Mouse (Mus musculus): ENCODE data around the gene Ocrl.

The Ocrl gene

GRCm38 (mm10) chrX:47985000-47985619 is 72.9 kb downstream of the Ocrl start:
- peak in 1 of 2 experiments; percentile 54 for DNase-seq

- no peak for DNase-seq
Observed at GRCm38 (mm10) chrX:47988024-47988423, 75.8 kb downstream of the Ocrl start.

GRCm38 (mm10) chrX:47992606-47993005 is 80.4 kb downstream of the Ocrl start:
- peak; percentile 57 to 73 for DNase-seq

GRCm38 (mm10) chrX:47998412-47998811 is 86.2 kb downstream of the Ocrl start:
- peak in 1 of 2 experiments; percentile 15 for DNase-seq

GRCm38 (mm10) chrX:48001151-48001550 is 89.0 kb downstream of the Ocrl start:
- DNase-seq: peak in 1 of 2 experiments; percentile 9

- DNase-seq: no peak
Observed at GRCm38 (mm10) chrX:48004786-48005185, 92.6 kb downstream of the Ocrl start.

GRCm38 (mm10) chrX:48006062-48006461 is 93.9 kb downstream of the Ocrl start:
- peak; percentile 5 to 24 for DNase-seq

GRCm38 (mm10) chrX:48011656-48012055 is 99.5 kb downstream of the Ocrl start:
- no peak for DNase-seq

All from kidney, adult 8-10 months (tissue).